Mouse (Mus musculus): ENCODE measurements around the gene Pitpnm3. TPM values are rescaled to one million over a fixed set of nuclear protein-coding genes. Genes with fewer than 3 reads are reported as not detected.
"Not testable (repeated sequence)": the region's sequence is repeated elsewhere in the genome, so short reads cannot be mapped to it uniquely, and the experiment has no call there.

Pitpnm3 gene
- total RNA-seq (2017), result not detected in 3 replicates

GRCm38 (mm10) chr11:72135383-72136158 is at the start of gene Pitpnm3:
TSS of gene Pitpnm3 (minus strand) at chr11:72135778.
- ATAC-seq (replicated peaks; ENCODE audit: insufficient number of reproducible peaks, low FRiP score, low TSS enrichment, poor library complexity, severe bottlenecking), result no peak

GRCm38 (mm10) chr11:72184252-72184651 is 48.7 kb upstream of the Pitpnm3 start:
- ATAC-seq (replicated peaks; ENCODE audit: insufficient number of reproducible peaks, low FRiP score, low TSS enrichment, poor library complexity, severe bottlenecking), result no peak

GRCm38 (mm10) chr11:72181136-72181535 is 45.6 kb upstream of the Pitpnm3 start:
- ATAC-seq (replicated peaks; ENCODE audit: insufficient number of reproducible peaks, low FRiP score, low TSS enrichment, poor library complexity, severe bottlenecking), result no peak

GRCm38 (mm10) chr11:72180556-72180955 is 45.0 kb upstream of the Pitpnm3 start:
- no peak for ATAC-seq (replicated peaks; ENCODE audit: insufficient number of reproducible peaks, low FRiP score, low TSS enrichment, poor library complexity, severe bottlenecking)

GRCm38 (mm10) chr11:72176553-72176952 is 41.0 kb upstream of the Pitpnm3 start:
- no peak for ATAC-seq (replicated peaks; ENCODE audit: insufficient number of reproducible peaks, low FRiP score, low TSS enrichment, poor library complexity, severe bottlenecking)

- no peak for ATAC-seq (replicated peaks; ENCODE audit: insufficient number of reproducible peaks, low FRiP score, low TSS enrichment, poor library complexity, severe bottlenecking)
Observed at GRCm38 (mm10) chr11:72175966-72176365, 40.4 kb upstream of the Pitpnm3 start.

- no peak for ATAC-seq (replicated peaks; ENCODE audit: insufficient number of reproducible peaks, low FRiP score, low TSS enrichment, poor library complexity, severe bottlenecking)
Observed at GRCm38 (mm10) chr11:72174721-72175120, 39.1 kb upstream of the Pitpnm3 start.

- no peak for ATAC-seq (replicated peaks; ENCODE audit: insufficient number of reproducible peaks, low FRiP score, low TSS enrichment, poor library complexity, severe bottlenecking)
Observed at GRCm38 (mm10) chr11:72173506-72173905, 37.9 kb upstream of the Pitpnm3 start.

- not testable (repeated sequence) for ATAC-seq (replicated peaks; ENCODE audit: insufficient number of reproducible peaks, low FRiP score, low TSS enrichment, poor library complexity, severe bottlenecking)
Observed at GRCm38 (mm10) chr11:72171906-72172305, 36.3 kb upstream of the Pitpnm3 start.

GRCm38 (mm10) chr11:72169871-72170270 is 34.3 kb upstream of the Pitpnm3 start:
- no peak for ATAC-seq (replicated peaks; ENCODE audit: insufficient number of reproducible peaks, low FRiP score, low TSS enrichment, poor library complexity, severe bottlenecking)

GRCm38 (mm10) chr11:72163198-72163597 is 27.6 kb upstream of the Pitpnm3 start:
- no peak for ATAC-seq (replicated peaks; ENCODE audit: insufficient number of reproducible peaks, low FRiP score, low TSS enrichment, poor library complexity, severe bottlenecking)

GRCm38 (mm10) chr11:72156624-72157023 is 21.0 kb upstream of the Pitpnm3 start:
- no peak for ATAC-seq (replicated peaks; ENCODE audit: insufficient number of reproducible peaks, low FRiP score, low TSS enrichment, poor library complexity, severe bottlenecking)

- ATAC-seq (replicated peaks; ENCODE audit: insufficient number of reproducible peaks, low FRiP score, low TSS enrichment, poor library complexity, severe bottlenecking), result no peak
Observed at GRCm38 (mm10) chr11:72155981-72156428, 20.4 kb upstream of the Pitpnm3 start.

GRCm38 (mm10) chr11:72155186-72155980 is 19.8 kb upstream of the Pitpnm3 start:
- no peak for ATAC-seq (replicated peaks; ENCODE audit: insufficient number of reproducible peaks, low FRiP score, low TSS enrichment, poor library complexity, severe bottlenecking)

GRCm38 (mm10) chr11:72153122-72153862 is 17.7 kb upstream of the Pitpnm3 start:
- ATAC-seq (replicated peaks; ENCODE audit: insufficient number of reproducible peaks, low FRiP score, low TSS enrichment, poor library complexity, severe bottlenecking), result no peak

GRCm38 (mm10) chr11:72151120-72151519 is 15.5 kb upstream of the Pitpnm3 start:
- ATAC-seq (replicated peaks; ENCODE audit: insufficient number of reproducible peaks, low FRiP score, low TSS enrichment, poor library complexity, severe bottlenecking), result no peak

GRCm38 (mm10) chr11:72147910-72148309 is 12.3 kb upstream of the Pitpnm3 start:
- no peak for ATAC-seq (replicated peaks; ENCODE audit: insufficient number of reproducible peaks, low FRiP score, low TSS enrichment, poor library complexity, severe bottlenecking)

- ATAC-seq (replicated peaks; ENCODE audit: insufficient number of reproducible peaks, low FRiP score, low TSS enrichment, poor library complexity, severe bottlenecking), result no peak
Observed at GRCm38 (mm10) chr11:72145877-72146248, 10.3 kb upstream of the Pitpnm3 start.

- ATAC-seq (replicated peaks; ENCODE audit: insufficient number of reproducible peaks, low FRiP score, low TSS enrichment, poor library complexity, severe bottlenecking), result no peak
Observed at GRCm38 (mm10) chr11:72145182-72145876, 9.8 kb upstream of the Pitpnm3 start.

All from monocyte, adult 5-6 weeks (primary cell).